Mouse (Mus musculus) CD4-positive helper T cell, adult 2 months (primary cell): ENCODE results near the gene Gpr3.

Source experiments
- DNase-seq: peaks from one replicate; pipeline ENCODE4 v3.0.0-alpha.2; 2012; ENCODE audit warnings: low read depth, missing footprints, low spot score

The Gpr3 gene

GRCm38 (mm10) chr4:133170616-133171015, 41.7 kb downstream of the Gpr3 start:
- no peak for DNase-seq

- DNase-seq = peak; percentile 29
Observed at GRCm38 (mm10) chr4:133170056-133170524, 42.2 kb downstream of the Gpr3 start.

- DNase-seq = peak; percentile 75
Observed at GRCm38 (mm10) chr4:133169237-133170055, 42.9 kb downstream of the Gpr3 start.

GRCm38 (mm10) chr4:133166773-133167172, 45.6 kb downstream of the Gpr3 start:
- DNase-seq = no peak

GRCm38 (mm10) chr4:133162196-133162595, 50.1 kb downstream of the Gpr3 start:
- peak; percentile 78 for DNase-seq

- no peak for DNase-seq
Observed at GRCm38 (mm10) chr4:133160821-133161220, 51.5 kb downstream of the Gpr3 start.

GRCm38 (mm10) chr4:133160211-133160610, 52.1 kb downstream of the Gpr3 start:
- DNase-seq = no peak

- DNase-seq = no peak
Observed at GRCm38 (mm10) chr4:133159646-133160045, 52.7 kb downstream of the Gpr3 start.
